Mouse (Mus musculus): Measurements from ENCODE around the gene Slc12a1. TPM values are rescaled to one million over a fixed set of nuclear protein-coding genes. Genes with fewer than 3 reads are reported as not detected.

Slc12a1 gene
- polyA plus RNA-seq, 1 experiment, result 0.14 TPM

DNA sequence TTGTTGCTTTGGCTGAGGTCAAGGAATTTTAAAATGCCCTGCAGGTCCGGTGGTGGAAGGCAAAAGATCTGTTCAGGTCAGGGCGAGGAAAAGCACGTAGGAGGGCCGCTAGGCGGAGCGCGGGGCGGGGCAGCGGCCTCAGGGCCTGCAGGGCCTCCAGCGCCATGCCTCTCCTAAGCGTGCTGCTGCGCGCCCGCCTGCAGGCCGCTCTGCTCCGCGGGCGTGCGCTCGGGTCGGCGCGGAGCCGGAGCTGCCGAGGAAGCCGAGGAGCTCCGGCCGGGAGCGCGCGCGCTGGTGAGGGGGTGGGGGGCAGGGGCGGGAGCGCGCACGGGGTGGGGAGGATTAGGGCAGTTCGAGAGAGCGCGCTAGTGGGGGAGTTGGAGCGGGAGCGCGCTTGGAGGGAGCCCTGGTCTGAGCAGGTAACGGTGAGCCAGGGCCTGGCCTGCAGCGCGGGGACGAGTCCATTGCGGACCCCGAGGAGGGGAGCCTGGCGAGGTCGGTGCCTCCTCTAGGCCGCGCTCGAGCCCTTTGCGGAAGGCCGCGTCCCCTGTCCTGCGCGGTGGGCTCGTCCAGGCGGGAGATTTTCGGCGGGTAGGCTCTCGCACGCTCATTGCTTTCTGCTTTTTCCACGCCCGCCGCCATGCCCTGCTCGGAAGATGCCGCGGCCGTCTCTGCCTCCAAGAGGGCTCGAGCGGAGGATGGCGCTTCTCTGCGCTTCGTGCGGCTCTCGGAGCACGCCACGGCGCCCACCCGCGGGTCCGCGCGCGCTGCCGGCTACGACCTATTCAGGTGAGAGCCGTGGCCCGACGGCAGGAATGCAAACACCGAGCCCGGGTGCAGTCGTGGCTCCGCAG is 95.0 kb downstream of the Slc12a1 start, which contains the start of gene Dut:
TSS of gene Dut (plus strand) at position 83 of the 854 bp plus-strand sequence.
- Histone ChIP-seq H3K36me3 (ENCODE audit: control insufficient read depth, insufficient read depth, low read length) (peaks cover 2% of the 10 kb centered on the region), H3K27ac (ENCODE audit: control insufficient read depth, insufficient read depth, low read depth, low read length) (peak within 1 kb of the TSS; percentile 81), H3K4me3 (ENCODE audit: control insufficient read depth, low read depth, low read length) (peak within 1 kb of the TSS; percentile 90), H3K27me3 (ENCODE audit: control insufficient read depth, insufficient read depth, low read length) (no peaks in the 10 kb centered on the region), H3K4me1 (ENCODE audit: control insufficient read depth, insufficient read depth, low read length) (0 out of 2 replicates have a peak, but pooled peaks cover 2% of the 10 kb centered on the region)
- TF ChIP-seq POLR2A (IDR thresholded peaks at IDR 0.05; ENCODE audit: control insufficient read depth, low read depth, low read length), result peak; percentile 73
- no peak for TF ChIP-seq CTCF (IDR thresholded peaks at IDR 0.05; ENCODE audit: control insufficient read depth, insufficient read depth, insufficient replicate concordance, low read depth, low read length)

DNA sequence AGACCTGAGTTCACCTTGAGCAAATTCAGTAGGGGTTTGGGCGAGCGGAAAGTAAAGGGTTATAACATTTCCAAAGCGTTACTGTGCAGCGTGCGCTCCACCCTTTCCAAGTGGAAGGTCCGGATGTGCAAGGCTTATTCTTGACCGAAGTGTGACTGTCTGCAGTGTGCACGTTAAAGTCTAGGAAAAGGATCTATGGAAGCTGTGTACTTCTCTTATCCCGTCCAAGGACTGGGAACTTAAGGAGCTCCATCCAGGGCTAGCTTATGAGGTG is 95.6 kb downstream of the Slc12a1 start:
- no peak for TF ChIP-seq POLR2A (IDR thresholded peaks at IDR 0.05; ENCODE audit: control insufficient read depth, low read depth, low read length)
- peaks cover 2% of the 10 kb centered on the region for H3K36me3 ChIP-seq (ENCODE audit: control insufficient read depth, insufficient read depth, low read length)
- 0 out of 2 replicates have a peak, but pooled peaks cover 2% of the 10 kb centered on the region for H3K4me1 ChIP-seq (ENCODE audit: control insufficient read depth, insufficient read depth, low read length)
- H3K27ac ChIP-seq (ENCODE audit: control insufficient read depth, insufficient read depth, low read depth, low read length), result peak overlapping the region; percentile 81
- no peaks in the 10 kb centered on the region for H3K27me3 ChIP-seq (ENCODE audit: control insufficient read depth, insufficient read depth, low read length)
- peak overlapping the region; percentile 90 for H3K4me3 ChIP-seq (ENCODE audit: control insufficient read depth, low read depth, low read length)

DNA sequence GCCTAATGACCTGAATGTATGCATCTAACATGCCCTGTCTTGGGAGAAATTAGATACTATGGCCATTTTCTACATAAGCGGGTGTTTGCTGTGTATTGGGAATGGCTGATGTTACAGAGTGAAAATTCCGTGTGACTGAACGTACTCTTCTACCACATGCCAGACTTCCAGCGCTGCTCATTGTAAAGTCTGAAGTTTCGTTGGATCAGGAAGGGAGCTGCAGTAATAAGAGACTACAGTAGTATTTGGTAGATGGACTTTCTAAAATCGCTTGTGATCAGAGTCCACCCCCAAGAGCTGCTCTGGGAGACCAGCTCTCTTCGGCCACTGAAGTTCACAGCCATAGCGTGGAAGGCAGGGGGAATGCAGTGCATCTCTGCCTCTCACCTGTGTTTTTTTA is 96.0 kb downstream of the Slc12a1 start:
- no peak overlapping the region; the same call in 1 of the 2 replicates for H3K27ac ChIP-seq (ENCODE audit: control insufficient read depth, insufficient read depth, low read depth, low read length)
- H3K27me3 ChIP-seq (ENCODE audit: control insufficient read depth, insufficient read depth, low read length), result no peaks in the 10 kb centered on the region
- H3K36me3 ChIP-seq (ENCODE audit: control insufficient read depth, insufficient read depth, low read length), result peaks cover 2% of the 10 kb centered on the region
- H3K4me1 ChIP-seq (ENCODE audit: control insufficient read depth, insufficient read depth, low read length), result 0 out of 2 replicates have a peak, but pooled peaks cover 2% of the 10 kb centered on the region
- peak overlapping the region; percentile 90; the same call in 1 of the 2 replicates for H3K4me3 ChIP-seq (ENCODE audit: control insufficient read depth, low read depth, low read length)
- TF ChIP-seq CTCF (IDR thresholded peaks at IDR 0.05; ENCODE audit: control insufficient read depth, insufficient read depth, insufficient replicate concordance, low read depth, low read length), result no peak
- no peak for TF ChIP-seq POLR2A (IDR thresholded peaks at IDR 0.05; ENCODE audit: control insufficient read depth, low read depth, low read length)

DNA sequence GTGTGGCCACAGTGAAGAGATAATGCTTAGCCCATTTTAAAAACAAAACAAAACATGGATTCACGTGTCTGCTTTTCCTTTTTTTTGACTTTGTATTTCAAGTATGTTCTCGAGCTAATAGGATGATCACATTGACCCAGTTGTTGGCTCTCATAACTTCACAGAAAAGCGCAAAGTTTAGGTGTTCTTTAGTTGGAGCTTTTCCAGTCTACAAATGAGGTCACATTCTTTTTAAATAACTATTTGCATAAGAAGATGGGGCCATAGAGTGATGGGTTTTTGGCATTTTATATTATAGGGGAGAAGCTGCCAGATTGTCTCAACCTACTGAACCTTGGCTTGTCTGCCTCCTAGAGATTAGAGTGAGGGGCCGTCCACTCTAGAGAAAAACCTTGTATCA is 97.0 kb downstream of the Slc12a1 start:
- Histone ChIP-seq H3K27me3 (ENCODE audit: control insufficient read depth, insufficient read depth, low read length) (no peaks in the 10 kb centered on the region), H3K27ac (ENCODE audit: control insufficient read depth, insufficient read depth, low read depth, low read length) (no peak overlapping the region), H3K4me1 (ENCODE audit: control insufficient read depth, insufficient read depth, low read length) (0 out of 2 replicates have a peak, but pooled peaks cover 2% of the 10 kb centered on the region), H3K4me3 (ENCODE audit: control insufficient read depth, low read depth, low read length) (no peak overlapping the region), H3K36me3 (ENCODE audit: control insufficient read depth, insufficient read depth, low read length) (peaks cover 2% of the 10 kb centered on the region)
- TF ChIP-seq CTCF (IDR thresholded peaks at IDR 0.05; ENCODE audit: control insufficient read depth, insufficient read depth, insufficient replicate concordance, low read depth, low read length) (no peak), POLR2A (IDR thresholded peaks at IDR 0.05; ENCODE audit: control insufficient read depth, low read depth, low read length) (no peak)

DNA sequence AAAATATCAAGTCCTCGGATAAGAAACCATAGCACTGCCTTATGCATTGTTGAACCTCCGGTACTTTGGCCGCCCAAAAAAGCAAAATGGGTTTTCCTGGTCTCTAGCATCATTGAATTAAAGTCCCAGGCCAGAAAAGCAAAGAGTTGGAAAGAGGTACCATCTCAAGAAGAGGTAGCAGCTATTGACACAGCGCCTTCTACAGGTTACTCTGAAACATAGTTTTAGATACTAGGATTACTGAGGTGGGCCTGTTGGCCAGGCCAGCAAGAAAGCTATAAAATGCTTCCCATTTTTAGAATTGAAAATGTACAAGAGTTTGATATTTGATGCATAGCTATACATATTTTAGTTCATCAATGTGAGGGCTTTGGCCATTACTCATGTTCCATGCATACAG is 97.6 kb downstream of the Slc12a1 start:
- TF ChIP-seq CTCF (IDR thresholded peaks at IDR 0.05; ENCODE audit: control insufficient read depth, insufficient read depth, insufficient replicate concordance, low read depth, low read length) (no peak), POLR2A (IDR thresholded peaks at IDR 0.05; ENCODE audit: control insufficient read depth, low read depth, low read length) (no peak)
- Histone ChIP-seq H3K4me1 (ENCODE audit: control insufficient read depth, insufficient read depth, low read length) (0 out of 2 replicates have a peak, but pooled peaks cover 2% of the 10 kb centered on the region), H3K36me3 (ENCODE audit: control insufficient read depth, insufficient read depth, low read length) (peaks cover 2% of the 10 kb centered on the region), H3K4me3 (ENCODE audit: control insufficient read depth, low read depth, low read length) (no peak overlapping the region), H3K27ac (ENCODE audit: control insufficient read depth, insufficient read depth, low read depth, low read length) (no peak overlapping the region), H3K27me3 (ENCODE audit: control insufficient read depth, insufficient read depth, low read length) (no peaks in the 10 kb centered on the region)

DNA sequence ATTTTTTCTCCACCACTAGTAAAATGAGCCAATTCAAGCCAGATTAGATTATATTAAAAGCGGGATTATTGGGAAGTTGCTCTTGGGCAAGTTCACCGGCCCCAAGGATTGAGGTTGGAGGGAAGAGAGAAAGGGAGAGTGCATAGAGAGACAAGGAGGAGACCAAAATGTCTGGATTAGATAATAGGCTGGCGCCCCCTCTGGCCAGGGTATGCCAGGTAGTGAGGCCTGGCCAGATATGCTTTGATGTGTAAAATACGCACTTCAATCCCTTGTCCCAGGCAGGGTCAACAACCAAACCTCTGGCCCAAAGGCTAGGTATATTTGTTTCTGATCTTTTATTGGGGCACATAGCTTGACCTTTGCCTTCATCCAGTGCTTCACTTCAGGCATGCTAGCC is 99.5 kb downstream of the Slc12a1 start:
- Histone ChIP-seq H3K4me1 (ENCODE audit: control insufficient read depth, insufficient read depth, low read length) (0 out of 2 replicates have a peak, but pooled peaks cover 2% of the 10 kb centered on the region), H3K36me3 (ENCODE audit: control insufficient read depth, insufficient read depth, low read length) (peaks cover 2% of the 10 kb centered on the region), H3K27me3 (ENCODE audit: control insufficient read depth, insufficient read depth, low read length) (no peaks in the 10 kb centered on the region), H3K27ac (ENCODE audit: control insufficient read depth, insufficient read depth, low read depth, low read length) (no peak overlapping the region), H3K4me3 (ENCODE audit: control insufficient read depth, low read depth, low read length) (no peak overlapping the region)
- TF ChIP-seq POLR2A (IDR thresholded peaks at IDR 0.05; ENCODE audit: control insufficient read depth, low read depth, low read length) (no peak), CTCF (IDR thresholded peaks at IDR 0.05; ENCODE audit: control insufficient read depth, insufficient read depth, insufficient replicate concordance, low read depth, low read length) (no peak)

DNA sequence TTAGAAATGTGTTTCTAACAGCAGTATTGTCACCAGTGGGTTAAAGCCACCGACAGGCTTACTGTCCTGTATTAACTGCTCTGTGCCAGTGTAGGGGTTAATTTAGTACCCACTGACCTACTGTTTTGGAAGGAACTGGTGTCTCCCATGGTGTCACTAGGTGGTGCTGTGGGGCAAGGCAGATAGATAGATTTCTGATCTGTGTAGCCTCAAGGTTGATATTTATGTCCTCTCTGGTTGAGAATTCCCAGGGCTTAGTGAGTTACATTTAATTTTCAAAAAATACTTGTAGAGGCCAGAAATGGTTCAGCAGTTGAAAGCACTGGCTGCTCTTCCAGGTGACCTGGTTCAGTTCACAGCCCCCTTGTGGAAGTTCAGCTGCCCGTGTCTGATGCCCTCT is 100.0 kb downstream of the Slc12a1 start:
- TF ChIP-seq POLR2A (IDR thresholded peaks at IDR 0.05; ENCODE audit: control insufficient read depth, low read depth, low read length) (no peak), CTCF (IDR thresholded peaks at IDR 0.05; ENCODE audit: control insufficient read depth, insufficient read depth, insufficient replicate concordance, low read depth, low read length) (no peak)
- Histone ChIP-seq H3K27me3 (ENCODE audit: control insufficient read depth, insufficient read depth, low read length) (no peaks in the 10 kb centered on the region), H3K27ac (ENCODE audit: control insufficient read depth, insufficient read depth, low read depth, low read length) (no peak overlapping the region), H3K4me3 (ENCODE audit: control insufficient read depth, low read depth, low read length) (no peak overlapping the region), H3K36me3 (ENCODE audit: control insufficient read depth, insufficient read depth, low read length) (peaks cover 2% of the 10 kb centered on the region), H3K4me1 (ENCODE audit: control insufficient read depth, insufficient read depth, low read length) (0 out of 2 replicates have a peak, but pooled peaks cover 2% of the 10 kb centered on the region)

Measured in testis, adult 2 months (tissue).